Mouse (Mus musculus): Measurements from ENCODE around the gene Actr1b. TPM values are rescaled to one million over a fixed set of nuclear protein-coding genes. Genes with fewer than 3 reads are reported as not detected.

Actr1b gene
- total RNA-seq, 1 experiment = 115 TPM

- H3K9me3 ChIP-seq (ENCODE audit: control insufficient read depth, insufficient read depth, low read depth, low read length) = no peaks in the 10 kb centered on the region
- TF ChIP-seq MAFK (IDR thresholded peaks at IDR 0.05; ENCODE audit: insufficient read depth, low read depth, low read length) = no peak
- no peak for TF ChIP-seq ZNF384 (IDR thresholded peaks at IDR 0.05; ENCODE audit: low read depth, low read length)
- no peak for TF ChIP-seq ZC3H11A (IDR thresholded peaks at IDR 0.05; ENCODE audit: borderline replicate concordance, low read depth, low read length)
- TF ChIP-seq CHD2 (IDR thresholded peaks at IDR 0.05; ENCODE audit: low read depth, low read length) = no peak
- no peak for TF ChIP-seq HCFC1 (IDR thresholded peaks at IDR 0.05; ENCODE audit: borderline replicate concordance, insufficient read depth, low read length)
- peak overlapping the region; percentile 33 for H3K9ac ChIP-seq (ENCODE audit: insufficient read depth, low read depth, low read length, poor library complexity, severe bottlenecking)
- H3K36me3 ChIP-seq (ENCODE audit: control insufficient read depth, insufficient read depth, low read length, poor library complexity, severe bottlenecking) = peaks cover 8% of the 10 kb centered on the region; the same call in 1 of the 2 replicates
- in situ Hi-C loops (cut with MboI; ENCODE audit: low sequenced_read_pairs in 2 of 2, unreplicated experiment in 2 of 2) = no loop called here
- peaks cover 0 to 6% of the 10 kb centered on the region in 2 experiments; a peak in 1 of 4 replicates for H3K4me1 ChIP-seq (ENCODE audit: control insufficient read depth in 2 of 2, insufficient read depth in 2 of 2, low read length in 2 of 2, poor library complexity in 1 of 2)
- no peak overlapping the region for H3K27ac ChIP-seq (ENCODE audit: insufficient read depth, low read depth, low read length, poor library complexity, severe bottlenecking)
- DNase-seq (ENCODE audit: low read depth, low spot score) = no peak
- peak overlapping the region; percentile 35 to 92; a peak in 2 of 4 replicates for H3K4me3 ChIP-seq (ENCODE audit: insufficient read depth in 1 of 2, low read depth in 1 of 2, low read length in 2 of 2, poor library complexity in 1 of 2, severe bottlenecking in 1 of 2)
Measured at GRCm38 (mm10) chr1:36690671-36691235, 23.5 kb downstream of the Actr1b start.

DNA sequence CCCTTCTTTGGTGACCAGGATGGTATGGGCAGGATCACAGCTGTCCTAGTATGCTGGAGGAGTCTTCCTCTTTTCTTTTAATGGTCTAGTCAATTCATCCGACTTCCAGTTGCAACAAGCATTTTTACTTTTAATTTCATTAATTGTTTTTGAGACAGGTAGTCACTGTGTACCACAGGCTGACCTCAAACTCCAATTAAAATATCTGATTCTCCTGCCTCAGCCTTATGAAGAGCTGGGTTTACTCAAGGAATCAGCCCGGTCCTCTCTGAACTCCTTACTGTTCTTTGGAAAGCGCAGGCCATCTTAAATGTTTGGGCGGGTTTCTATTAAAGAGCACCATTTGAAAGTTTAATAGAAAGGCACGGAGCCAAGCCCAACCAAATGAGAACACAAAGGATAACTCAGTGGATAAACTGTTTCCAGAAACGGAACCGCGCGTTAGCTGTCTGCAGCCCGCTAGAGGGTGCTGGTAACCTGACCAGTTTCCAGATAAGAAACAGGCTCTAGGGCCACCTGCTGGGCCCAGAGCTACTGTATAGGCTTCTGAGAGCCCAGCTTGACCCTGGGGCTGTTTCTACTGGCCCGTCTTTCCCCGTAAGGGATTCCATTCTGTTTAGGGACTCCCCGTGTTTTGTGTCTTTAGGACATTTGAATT, 30.3 kb downstream of the Actr1b start:
- in situ Hi-C loops (cut with MboI; ENCODE audit: low sequenced_read_pairs in 2 of 2, unreplicated experiment in 2 of 2) = no loop called here
- no peaks in the 10 kb centered on the region for H3K36me3 ChIP-seq (ENCODE audit: control insufficient read depth, insufficient read depth, low read length, poor library complexity, severe bottlenecking)
- no peak for TF ChIP-seq ZNF384 (IDR thresholded peaks at IDR 0.05; ENCODE audit: low read depth, low read length)
- TF ChIP-seq ZC3H11A (IDR thresholded peaks at IDR 0.05; ENCODE audit: borderline replicate concordance, low read depth, low read length) = no peak
- no peak for TF ChIP-seq MAFK (IDR thresholded peaks at IDR 0.05; ENCODE audit: insufficient read depth, low read depth, low read length)
- no peak for TF ChIP-seq CHD2 (IDR thresholded peaks at IDR 0.05; ENCODE audit: low read depth, low read length)
- TF ChIP-seq HCFC1 (IDR thresholded peaks at IDR 0.05; ENCODE audit: borderline replicate concordance, insufficient read depth, low read length) = no peak
- H3K4me3 ChIP-seq (ENCODE audit: insufficient read depth in 1 of 2, low read depth in 1 of 2, low read length in 2 of 2, poor library complexity in 1 of 2, severe bottlenecking in 1 of 2) = no peak overlapping the region; a peak in 1 of 4 replicates
- peak; percentile 80 for DNase-seq (ENCODE audit: low read depth, low spot score)
- peaks cover 0 to 7% of the 10 kb centered on the region in 2 experiments; a peak in 1 of 4 replicates for H3K4me1 ChIP-seq (ENCODE audit: control insufficient read depth in 2 of 2, insufficient read depth in 2 of 2, low read length in 2 of 2, poor library complexity in 1 of 2)
- no peak overlapping the region for H3K27ac ChIP-seq (ENCODE audit: insufficient read depth, low read depth, low read length, poor library complexity, severe bottlenecking)
- H3K9ac ChIP-seq (ENCODE audit: insufficient read depth, low read depth, low read length, poor library complexity, severe bottlenecking) = peak overlapping the region; percentile 72; the same call in 1 of the 2 replicates
- no peaks in the 10 kb centered on the region for H3K9me3 ChIP-seq (ENCODE audit: control insufficient read depth, insufficient read depth, low read depth, low read length)

- in situ Hi-C loops (cut with MboI; ENCODE audit: low sequenced_read_pairs in 2 of 2, unreplicated experiment in 2 of 2) = no loop called here
Measured at GRCm38 (mm10) chr1:36682620-36683355, 31.4 kb downstream of the Actr1b start, which contains the start of gene Fam178b. Gene Fam178b, minus strand, starts transcription at chr1:36683183.

DNA sequence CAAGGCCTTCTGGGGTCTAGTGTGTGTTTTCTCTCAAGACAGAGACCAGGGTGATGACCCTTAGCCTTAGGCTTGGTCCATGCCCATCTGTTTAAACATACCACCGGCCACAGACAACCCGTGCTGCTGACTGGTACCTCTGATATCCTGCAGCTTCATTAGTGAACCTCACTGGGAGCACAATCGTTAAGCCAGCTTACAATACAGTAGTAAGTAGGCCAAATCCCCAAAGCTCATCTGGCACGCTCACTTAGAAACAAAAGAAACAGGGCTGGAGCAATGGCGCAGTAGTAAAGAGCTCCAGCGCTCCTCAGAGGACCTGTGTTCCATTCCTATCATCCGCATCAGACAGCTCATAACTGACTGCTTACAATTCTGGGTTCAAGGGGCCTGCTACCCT, 33.3 kb downstream of the Actr1b start:
- Histone ChIP-seq H3K27ac (ENCODE audit: insufficient read depth, low read depth, low read length, poor library complexity, severe bottlenecking) (no peak overlapping the region), H3K36me3 (ENCODE audit: control insufficient read depth, insufficient read depth, low read length, poor library complexity, severe bottlenecking) (no peaks in the 10 kb centered on the region), H3K9ac (ENCODE audit: insufficient read depth, low read depth, low read length, poor library complexity, severe bottlenecking) (no peak overlapping the region), H3K4me3 (ENCODE audit: insufficient read depth in 1 of 2, low read depth in 1 of 2, low read length in 2 of 2, poor library complexity in 1 of 2, severe bottlenecking in 1 of 2) (no peak overlapping the region), H3K4me1 (ENCODE audit: control insufficient read depth in 2 of 2, insufficient read depth in 2 of 2, low read length in 2 of 2, poor library complexity in 1 of 2) (peaks cover 0 to 7% of the 10 kb centered on the region in 2 experiments; a peak in 1 of 4 replicates), H3K9me3 (ENCODE audit: control insufficient read depth, insufficient read depth, low read depth, low read length) (no peaks in the 10 kb centered on the region)
- no peak for DNase-seq (ENCODE audit: low read depth, low spot score)
- in situ Hi-C loops (cut with MboI; ENCODE audit: low sequenced_read_pairs in 2 of 2, unreplicated experiment in 2 of 2) = no loop called here
- TF ChIP-seq ZNF384 (IDR thresholded peaks at IDR 0.05; ENCODE audit: low read depth, low read length) = no peak
- TF ChIP-seq ZC3H11A (IDR thresholded peaks at IDR 0.05; ENCODE audit: borderline replicate concordance, low read depth, low read length) = no peak
- TF ChIP-seq CHD2 (IDR thresholded peaks at IDR 0.05; ENCODE audit: low read depth, low read length) = no peak
- no peak for TF ChIP-seq HCFC1 (IDR thresholded peaks at IDR 0.05; ENCODE audit: borderline replicate concordance, insufficient read depth, low read length)
- TF ChIP-seq MAFK (IDR thresholded peaks at IDR 0.05; ENCODE audit: insufficient read depth, low read depth, low read length) = no peak

More at GRCm38 (mm10) chr1:36682620-36683355, 31.4 kb downstream of the Actr1b start, which contains the start of gene Fam178b:
- TF ChIP-seq MAFK (IDR thresholded peaks at IDR 0.05; ENCODE audit: insufficient read depth, low read depth, low read length) = no peak
- TF ChIP-seq ZNF384 (IDR thresholded peaks at IDR 0.05; ENCODE audit: low read depth, low read length) = no peak
- TF ChIP-seq ZC3H11A (IDR thresholded peaks at IDR 0.05; ENCODE audit: borderline replicate concordance, low read depth, low read length) = no peak
- TF ChIP-seq HCFC1 (IDR thresholded peaks at IDR 0.05; ENCODE audit: borderline replicate concordance, insufficient read depth, low read length) = no peak
- TF ChIP-seq CHD2 (IDR thresholded peaks at IDR 0.05; ENCODE audit: low read depth, low read length) = no peak
- Histone ChIP-seq H3K4me1 (ENCODE audit: control insufficient read depth in 2 of 2, insufficient read depth in 2 of 2, low read length in 2 of 2, poor library complexity in 1 of 2) (peaks cover 0 to 7% of the 10 kb centered on the region in 2 experiments; a peak in 1 of 4 replicates), H3K9me3 (ENCODE audit: control insufficient read depth, insufficient read depth, low read depth, low read length) (no peaks in the 10 kb centered on the region), H3K4me3 (ENCODE audit: insufficient read depth in 1 of 2, low read depth in 1 of 2, low read length in 2 of 2, poor library complexity in 1 of 2, severe bottlenecking in 1 of 2) (peak within 1 kb of the TSS; percentile 63 to 64), H3K27ac (ENCODE audit: insufficient read depth, low read depth, low read length, poor library complexity, severe bottlenecking) (no peak within 1 kb of the TSS), H3K9ac (ENCODE audit: insufficient read depth, low read depth, low read length, poor library complexity, severe bottlenecking) (peak within 1 kb of the TSS; percentile 72), H3K36me3 (ENCODE audit: control insufficient read depth, insufficient read depth, low read length, poor library complexity, severe bottlenecking) (no peaks in the 10 kb centered on the region)
- no peak for DNase-seq (ENCODE audit: low read depth, low spot score)

Data from ES-E14 (cell line).